Mouse (Mus musculus) ovary, postnatal 14 days (tissue): Measurements from ENCODE around the gene Dnajc30.
A peak's percentile ranks its signal among the peaks of the same experiment; 100 is the strongest.
"Not testable (repeated sequence)": the region's sequence is repeated elsewhere in the genome, so short reads cannot be mapped to it uniquely, and the experiment has no call there.

Experiments
- DNase-seq: peaks from one replicate; pipeline ENCODE4 v3.0.0; 2022; ENCODE audit warnings: low spot score

Gene Dnajc30

DNA sequence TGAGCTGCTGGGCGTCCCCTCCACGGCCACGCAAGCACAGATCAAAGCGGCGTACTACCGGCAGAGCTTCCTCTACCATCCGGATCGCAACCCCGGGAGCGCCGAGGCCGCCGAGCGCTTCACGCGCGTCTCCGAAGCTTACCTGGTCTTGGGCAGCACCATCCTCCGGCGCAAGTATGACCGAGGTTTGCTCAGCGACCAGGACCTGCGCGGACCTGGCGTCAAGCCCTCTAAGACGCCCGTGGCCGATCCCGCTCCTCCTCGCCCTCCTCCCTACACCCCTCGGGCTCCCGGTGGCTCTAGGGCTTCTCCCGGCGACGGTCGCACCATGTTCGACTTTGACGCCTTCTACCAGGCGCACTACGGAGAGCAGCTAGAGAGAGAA, 372 bp downstream of the Dnajc30 start:
- no peak for DNase-seq

DNA sequence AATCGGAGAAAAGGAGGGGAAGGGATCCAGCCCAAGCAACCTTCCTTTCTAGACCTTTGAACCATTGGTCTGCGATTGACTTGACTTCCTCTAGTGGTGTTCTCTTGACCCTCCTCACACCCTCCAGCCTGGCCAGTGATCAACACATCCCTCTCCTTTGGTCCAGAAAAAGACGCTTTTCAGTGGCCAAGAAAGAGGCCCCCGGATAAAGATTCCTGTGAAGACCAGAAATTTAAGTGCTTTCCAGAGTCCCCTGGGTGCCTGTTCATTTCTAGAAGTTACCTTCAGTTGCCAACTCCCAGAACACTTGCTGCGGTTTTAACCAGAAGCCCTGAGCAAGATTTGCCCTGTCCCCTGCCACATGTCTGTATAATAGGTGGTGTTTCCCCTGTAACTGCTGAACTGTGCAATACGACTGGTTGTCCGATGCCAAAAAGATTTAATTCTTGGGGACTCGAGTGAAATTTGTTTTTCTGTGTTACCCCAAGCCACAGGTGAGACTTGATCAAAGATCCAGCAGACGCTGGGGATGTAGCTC, 976 bp downstream of the Dnajc30 start, which contains the start of gene Bud23:
TSS of gene Bud23 (minus strand) at position 51 of the 538 bp plus-strand sequence.
- not testable (repeated sequence) for DNase-seq

DNA sequence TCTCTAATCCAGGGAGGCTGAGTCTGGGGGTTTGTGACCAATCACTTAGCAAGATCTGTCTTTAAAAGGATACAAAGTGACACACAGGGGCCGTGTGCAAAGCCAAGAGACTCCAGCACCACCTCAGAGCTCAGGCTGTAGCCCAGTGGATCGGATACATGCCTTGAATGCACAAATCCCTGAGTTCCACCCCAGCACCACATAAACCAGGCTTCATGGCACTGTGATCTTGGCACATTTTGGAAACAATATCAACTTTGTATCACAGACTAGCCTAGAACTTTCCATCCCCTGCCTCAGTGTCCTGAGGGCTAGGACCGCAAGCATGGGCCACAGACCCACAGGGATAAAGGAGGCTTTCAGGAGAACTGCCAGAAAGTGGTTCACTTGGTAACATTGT, 2.0 kb downstream of the Dnajc30 start:
- DNase-seq: no peak

DNA sequence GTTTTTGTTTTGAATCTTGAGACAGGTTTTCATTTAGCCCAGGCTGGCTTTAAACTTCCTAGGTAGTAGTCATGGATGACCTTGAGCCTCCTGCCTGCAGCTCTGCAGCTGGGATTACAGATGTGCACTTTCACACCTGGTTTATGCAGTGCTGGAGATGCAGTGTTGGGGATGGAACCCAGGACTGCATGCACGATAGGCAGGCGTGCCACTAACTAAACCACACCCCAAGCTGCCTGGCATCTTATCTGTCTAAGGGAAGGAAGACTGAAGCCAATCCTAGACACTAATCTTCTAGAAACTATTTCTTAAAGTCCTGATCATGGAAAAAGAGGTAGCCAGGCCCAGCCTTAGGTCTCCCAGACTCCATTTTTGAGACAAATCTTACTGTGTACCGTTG, 6.4 kb downstream of the Dnajc30 start:
- DNase-seq: no peak

DNA sequence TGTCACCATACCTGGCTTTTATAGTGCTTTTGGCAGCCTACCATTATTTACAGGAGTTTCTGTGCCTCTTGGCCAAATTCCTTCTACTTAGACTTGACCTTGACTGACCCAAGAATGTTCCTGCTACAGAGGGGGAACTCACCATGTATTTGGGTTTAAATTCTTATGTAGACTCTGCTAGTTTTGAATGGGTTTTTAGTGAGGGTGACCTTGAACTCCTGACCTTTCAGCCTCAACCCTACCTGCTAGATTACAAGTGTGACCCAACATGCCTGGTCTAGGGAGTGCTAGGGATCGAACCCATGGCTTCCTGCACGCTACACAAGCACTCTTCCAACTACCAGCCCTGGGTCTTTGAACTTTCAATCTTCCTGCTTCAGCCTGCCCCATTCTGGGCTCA, 8.1 kb downstream of the Dnajc30 start:
- DNase-seq: no peak

DNA sequence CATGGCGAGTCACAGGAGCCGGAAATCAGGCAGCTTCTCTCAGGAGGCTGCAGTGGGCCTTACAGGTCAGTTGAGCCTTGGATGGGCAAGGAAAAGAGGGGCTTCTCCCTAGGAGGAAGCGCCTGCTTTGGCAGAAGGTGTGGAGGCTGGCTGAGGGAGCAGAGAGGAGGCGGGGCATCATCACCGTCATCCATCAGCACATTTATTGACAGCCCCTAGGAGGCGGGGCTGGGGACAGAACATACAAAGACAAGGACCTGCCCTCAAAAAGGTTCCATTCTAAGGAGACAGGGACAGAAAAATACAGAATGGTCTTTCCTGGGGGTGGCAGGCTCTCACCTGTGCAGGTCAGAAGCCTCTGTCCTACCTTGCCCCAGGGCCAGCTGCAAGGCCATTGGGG, 8.7 kb downstream of the Dnajc30 start:
- no peak for DNase-seq

DNA sequence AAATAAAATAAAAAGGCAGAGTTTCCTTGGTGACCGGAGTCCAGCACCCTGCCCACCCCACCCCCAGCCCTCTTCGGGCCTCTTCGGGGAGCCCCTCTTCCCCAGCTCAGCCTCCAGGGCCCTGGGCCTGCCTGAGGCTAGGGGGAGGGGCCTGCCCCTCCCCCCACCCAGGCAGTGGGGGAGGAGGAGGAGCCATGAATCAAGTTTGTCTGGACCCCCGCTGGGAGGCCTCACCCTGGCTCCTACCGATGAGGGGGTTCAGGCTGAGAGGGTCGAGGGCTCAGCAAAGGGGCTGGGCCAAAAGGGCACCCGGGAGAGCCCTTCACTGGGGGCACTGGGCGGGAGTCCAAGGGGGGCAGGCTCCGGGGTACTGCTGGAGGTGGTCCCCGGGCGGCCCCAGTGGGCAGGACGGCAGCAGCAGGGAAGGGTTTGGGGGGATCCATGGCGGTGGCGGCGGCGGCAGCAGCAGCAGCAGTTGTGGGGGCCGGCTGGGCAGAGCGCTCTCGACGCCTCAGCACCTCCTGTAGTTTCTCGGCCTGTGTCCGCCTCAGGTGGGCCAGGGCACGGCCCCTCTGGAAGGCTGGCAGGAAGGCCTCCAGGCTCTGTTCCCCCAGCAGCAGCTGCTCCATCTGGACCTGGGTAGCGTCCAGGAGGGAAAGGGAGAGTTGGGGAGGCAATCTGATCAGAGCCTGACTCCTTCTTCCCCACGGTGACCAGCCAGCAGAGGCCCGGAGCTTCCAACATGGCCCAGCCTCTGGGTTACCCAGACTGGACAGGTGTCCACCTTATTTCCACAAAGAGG, 9.5 kb downstream of the Dnajc30 start:
- no peak for DNase-seq

DNA sequence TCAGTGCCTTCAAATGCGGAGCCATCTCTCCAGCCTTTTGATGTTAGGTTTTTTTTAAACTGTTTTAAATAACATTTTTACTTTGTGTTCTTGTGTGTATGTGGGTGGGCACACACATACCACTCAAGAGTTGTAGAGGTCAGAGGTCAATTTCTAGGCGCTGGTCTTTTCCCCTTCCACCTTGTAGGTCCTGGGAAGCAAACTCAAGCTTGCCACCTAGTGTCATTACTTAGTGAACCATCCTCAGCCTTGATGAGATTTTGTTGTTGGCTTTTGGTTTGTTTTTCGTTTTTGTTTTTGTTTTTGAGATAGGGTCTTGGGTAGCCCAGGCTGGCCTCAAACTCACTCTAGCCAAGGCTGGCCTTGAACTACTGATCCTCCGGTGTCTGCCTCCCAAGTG, 11.7 kb downstream of the Dnajc30 start:
- no peak for DNase-seq

DNA sequence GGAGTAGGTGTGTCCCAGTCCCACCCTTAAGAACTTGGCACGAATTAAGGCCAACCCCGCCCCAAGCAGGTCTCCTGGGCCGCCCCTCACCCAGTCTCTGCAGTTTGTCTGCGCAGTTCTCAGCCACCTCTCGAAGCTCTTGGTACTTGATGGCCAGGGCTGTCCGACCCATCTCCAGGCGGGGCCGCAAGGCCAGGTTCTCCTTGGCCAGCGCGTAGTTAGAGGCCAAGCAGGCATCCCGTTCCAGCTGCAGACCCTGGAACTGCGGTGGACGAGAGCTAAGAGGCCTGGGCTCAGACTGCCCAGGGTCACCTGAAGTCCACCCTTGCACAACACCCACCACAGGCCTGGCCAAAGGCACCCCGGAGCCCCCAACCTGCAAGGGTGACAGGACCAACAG, 12.4 kb downstream of the Dnajc30 start:
- no peak for DNase-seq

DNA sequence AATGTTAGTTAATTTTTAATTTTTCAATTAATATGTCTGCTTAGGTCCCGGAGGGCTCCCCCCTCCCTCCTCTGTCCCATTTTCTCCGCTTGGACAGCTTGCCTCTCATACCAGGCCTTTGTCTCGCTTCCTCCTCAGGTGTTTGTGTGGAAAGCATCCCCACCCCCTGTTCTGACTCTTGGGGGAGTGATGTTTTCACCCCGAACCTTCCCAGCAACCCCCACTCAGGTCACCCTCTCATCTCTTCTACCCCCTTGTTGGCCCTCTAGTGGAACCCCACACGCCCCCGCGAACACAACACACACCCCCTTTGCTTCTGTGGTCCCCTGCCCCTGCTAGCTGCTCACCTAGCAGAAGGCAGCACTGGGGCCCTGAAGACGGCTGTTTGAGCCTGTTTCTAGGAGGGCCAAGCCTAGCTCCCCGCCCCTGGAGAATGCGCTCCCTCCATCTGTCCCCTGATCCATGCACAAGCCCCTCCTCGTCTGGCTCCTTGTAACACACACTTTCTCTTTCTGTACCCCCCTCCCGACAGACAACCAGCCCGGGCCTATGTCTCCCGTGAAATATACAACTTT, 13.0 kb downstream of the Dnajc30 start:
- peak; percentile 26 for DNase-seq

DNA sequence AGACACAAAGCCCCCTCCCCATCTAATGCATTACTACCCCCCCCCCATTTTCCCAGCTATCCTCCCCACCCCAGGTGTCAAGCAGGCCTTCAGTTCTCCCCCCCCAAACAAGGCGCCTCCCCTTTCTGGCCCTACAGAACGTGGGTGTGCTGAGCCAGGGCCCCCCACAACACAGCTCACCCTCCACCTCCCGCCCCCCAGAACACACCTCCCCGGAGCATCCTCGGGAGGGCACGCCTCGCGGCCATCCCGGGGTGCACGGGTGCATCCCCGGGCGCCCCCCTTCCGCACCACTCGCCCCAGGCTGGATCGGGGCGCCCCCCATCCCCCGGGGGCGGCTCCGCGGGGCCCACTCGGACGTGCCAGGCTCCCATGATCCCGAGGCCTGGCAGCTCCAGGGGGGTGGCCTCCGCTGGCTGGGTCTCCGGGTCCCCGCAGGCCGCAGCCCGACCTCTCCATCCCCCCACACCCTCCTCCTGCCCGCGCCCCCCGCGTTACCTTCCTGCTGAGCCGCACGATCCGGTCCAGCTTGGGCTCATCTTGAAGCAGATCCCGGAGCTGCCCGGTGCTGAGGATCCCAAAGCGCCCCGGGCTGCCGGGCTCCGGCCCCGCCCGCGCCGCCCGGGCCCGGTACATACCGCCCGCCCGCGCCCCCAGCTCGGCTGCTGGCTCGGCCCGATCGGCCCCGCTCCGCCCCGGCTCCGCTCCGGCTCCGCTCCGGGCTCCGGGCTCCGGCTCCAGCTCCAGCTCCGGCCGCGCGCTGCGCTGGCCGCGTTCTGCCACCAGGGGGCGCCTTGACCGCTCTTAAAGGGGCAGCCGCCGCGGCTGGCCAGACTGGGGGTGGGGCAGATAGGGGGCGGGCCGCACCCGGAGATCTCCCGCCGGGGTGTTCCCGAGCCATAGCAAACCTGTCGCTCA, 13.8 kb downstream of the Dnajc30 start, which contains the start of gene Vps37d:
TSS of gene Vps37d (minus strand) at position 703 of the 918 bp plus-strand sequence.
- DNase-seq: peak; percentile 99

DNA sequence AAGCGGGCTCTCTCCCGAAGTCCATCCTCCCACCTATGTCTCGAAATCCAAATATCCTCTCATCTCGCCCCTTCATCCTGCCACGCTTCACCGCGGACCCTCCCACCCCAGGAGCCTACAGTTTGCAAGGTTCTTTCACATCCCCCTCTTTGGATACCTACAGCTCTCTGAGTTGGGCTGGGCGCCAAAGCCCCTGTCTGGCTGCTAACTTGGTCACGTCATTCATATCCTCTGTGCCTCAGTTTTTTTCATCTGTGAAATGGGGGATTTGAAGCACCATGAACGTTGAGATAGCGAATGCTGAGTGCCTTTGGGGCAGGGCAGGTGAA, 14.4 kb downstream of the Dnajc30 start:
- DNase-seq: no peak

DNA sequence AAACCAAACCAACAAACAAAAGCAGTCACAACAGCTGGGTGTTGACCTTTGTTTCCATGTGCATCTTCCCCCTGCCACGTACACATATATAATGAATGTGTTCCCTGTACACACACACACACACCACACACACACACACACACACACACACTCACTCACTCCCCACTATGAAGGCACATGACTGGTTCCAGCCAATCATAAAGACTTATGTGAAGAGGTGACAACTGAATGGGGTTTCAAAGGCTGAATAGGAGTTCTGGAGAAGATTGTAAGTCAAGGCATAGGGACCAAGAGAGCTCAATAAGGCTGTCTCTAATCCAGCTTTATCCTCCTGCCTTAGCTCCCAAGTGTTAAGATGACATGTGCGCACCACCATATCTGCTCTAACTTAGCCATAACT, 15.6 kb downstream of the Dnajc30 start:
- no peak for DNase-seq

DNA sequence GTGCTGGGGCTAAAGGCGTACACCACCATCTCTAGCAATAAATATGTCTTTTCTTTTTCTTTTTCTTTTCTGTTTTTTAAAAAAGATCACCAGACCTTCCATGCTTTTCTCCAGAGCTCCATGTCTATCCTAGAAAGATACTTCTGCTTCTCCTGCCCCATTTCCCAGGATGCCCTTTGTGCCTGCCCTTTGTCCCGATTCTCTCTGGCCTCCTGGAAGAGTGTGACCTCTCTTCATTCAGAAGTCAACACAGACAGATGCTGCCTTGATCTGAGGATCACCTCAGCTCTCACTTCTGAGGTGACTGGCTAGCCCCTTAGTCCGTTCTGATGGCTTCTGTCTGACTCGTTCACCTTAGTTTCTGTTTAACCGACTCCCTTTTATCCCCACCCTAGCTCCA, 16.5 kb downstream of the Dnajc30 start:
- no peak for DNase-seq

DNA sequence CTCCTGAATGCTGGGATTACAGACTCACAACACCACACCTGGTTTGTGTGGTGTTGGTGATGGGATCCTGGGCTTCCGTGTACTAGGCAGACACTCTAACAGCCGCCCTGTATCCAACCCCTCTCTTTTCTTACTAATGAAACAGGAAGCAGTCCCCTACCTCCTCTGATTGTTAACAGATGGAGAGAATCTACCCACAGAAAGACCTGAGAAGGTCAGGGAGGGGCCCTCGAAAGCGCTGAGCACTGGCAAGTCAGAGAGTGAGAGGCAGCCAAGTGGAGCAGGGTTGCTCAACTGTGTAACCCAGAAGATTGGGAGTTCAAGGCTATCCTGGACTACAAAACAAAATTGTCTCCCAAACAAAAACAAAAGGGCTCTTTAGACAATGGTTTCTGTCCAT, 22.9 kb downstream of the Dnajc30 start:
- no peak for DNase-seq

DNA sequence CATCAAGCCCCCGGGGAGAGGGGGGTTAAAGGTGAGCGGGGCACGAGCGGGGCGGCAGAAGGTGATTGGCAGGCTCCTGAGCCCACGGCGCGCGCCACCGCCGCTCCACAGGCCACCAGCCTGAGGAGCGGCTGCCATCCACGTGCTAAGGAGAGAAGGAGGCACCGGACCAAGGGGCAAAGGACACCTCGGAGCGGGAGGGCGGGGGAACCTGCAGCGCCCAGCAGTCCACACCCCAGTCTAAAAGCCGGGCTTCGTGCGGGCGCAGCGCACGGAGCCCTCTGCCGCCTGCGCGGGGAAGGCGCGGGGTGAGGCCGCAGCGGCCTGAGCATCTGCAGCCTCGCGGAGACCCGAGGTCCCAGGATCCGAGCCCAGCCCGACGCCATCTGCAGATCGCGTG, 25.7 kb downstream of the Dnajc30 start, which contains the start of gene Mlxipl:
TSS of gene Mlxipl (plus strand) at position 238 of the 400 bp plus-strand sequence.
- DNase-seq: no peak

DNA sequence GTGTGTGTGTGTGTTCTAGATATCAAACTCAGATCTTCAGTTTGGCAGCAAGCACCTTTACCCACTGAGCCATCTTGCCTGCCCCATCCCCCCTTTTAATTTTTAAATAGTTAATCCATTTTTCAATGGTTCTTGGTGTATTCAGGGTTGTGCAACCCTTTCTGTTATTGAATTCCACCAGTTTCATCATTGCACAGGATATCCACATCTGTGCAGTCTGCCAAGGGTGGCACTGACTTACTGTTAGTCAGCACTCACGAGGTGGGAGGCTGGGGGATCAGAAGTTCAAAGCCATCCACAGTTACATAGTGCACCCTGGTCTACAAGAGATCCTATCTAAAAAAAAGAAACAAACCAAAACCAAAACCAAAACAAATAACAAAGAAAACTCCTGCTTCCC, 37.0 kb downstream of the Dnajc30 start:
- no peak for DNase-seq

DNA sequence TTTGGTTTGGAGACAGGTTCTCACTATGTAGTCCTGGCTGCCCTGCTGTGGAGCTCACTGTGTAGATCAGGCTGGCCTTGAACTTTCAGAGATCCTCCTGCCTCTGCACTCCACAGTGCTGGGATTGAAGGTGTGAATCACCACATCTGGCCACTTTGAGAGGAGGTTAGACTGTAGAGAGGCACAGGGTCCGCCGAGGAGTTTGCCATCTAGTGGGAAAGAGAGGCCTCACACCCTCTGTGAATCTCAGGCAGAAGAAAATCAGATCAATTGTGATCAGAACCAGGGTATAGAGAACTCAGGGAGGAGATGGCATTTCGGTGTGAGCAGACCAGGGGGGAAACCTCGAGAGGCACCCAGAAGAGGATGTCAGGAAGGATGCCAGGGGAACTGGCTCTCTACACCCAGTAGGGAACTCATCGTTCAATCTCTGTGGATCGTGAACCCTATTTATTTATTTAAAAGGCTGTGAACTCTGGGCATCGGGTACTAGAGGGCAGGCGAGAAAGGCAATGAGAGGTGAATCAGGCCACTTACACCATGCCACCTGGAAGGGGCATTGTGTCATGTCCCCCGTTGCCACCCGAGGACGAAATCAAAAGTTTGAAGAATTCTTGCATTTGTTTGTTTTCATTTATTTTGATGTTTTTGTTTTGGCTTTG, 40.1 kb downstream of the Dnajc30 start:
- DNase-seq: no peak

DNA sequence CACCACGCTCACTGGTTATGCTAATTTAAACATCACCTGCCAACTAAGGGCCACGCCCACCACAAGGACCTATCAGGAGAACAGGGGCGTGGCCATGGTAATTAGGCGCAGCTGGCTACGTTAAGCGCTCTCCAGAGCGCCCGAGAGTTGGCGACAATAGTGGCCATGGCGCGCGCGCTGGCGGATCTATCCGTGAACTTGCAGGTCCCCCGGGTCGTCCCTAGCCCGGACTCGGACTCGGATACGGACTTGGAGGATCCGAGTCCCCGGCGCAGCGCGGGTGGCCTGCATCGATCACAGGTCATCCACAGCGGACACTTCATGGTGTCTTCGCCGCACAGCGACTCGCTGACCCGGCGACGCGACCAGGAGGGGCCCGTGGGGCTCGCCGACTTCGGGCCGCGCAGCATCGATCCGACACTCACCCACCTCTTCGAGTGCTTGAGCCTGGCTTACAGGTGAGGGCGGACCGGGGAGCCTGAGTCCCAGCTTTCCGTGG, 42.8 kb downstream of the Dnajc30 start:
- DNase-seq: peak; percentile 67

DNA sequence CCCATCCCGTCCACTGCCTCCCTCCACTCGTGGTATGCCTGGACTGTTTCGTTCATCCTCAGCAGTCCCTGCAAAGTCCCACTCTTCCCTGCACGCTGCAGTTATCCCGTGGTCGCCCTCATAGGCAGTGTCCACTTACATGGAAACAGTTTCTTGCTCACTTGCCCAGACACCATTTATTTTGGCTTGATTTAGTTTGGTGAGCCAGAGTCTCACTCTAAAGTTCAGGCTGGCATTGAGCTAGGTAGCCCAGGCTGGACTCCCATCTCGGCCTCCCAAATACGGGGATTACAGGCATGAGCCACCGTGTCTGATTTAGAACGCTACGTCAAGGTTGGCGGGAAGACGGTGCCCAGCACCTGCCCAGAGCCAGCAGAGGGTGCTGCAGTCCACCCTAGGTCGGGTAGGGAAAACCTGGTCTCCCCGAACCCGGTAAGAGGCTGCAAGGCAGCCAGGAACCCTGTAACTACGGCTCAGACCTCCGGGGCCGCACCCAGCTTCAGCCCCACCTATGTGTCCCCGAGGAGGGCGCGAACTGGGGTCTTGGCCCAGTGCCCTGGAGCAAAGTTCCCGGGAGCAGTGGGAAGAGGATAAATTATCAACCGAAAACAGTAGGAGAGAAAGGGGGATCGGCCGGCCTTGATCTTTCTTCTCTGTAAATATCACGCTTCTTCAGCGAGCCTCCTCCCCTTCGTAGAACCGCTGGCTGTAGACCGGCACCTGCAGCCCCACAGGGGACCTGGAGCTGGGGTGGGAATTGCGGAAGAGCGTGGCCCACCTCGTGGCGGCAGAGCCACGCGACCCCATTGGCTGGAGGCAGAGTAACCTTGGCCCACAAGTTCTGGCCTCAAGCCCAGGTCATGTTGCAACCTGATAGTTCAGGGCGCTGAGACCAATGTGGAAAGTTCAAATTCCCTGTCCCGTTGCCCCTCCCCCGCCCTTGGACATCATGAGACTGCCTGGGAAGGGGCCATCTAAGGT, 43.8 kb downstream of the Dnajc30 start:
- peak; percentile 51 for DNase-seq
